Mouse (Mus musculus): ENCODE data around the gene Gsx1. TPM values are rescaled to one million over a fixed set of nuclear protein-coding genes. Genes with fewer than 3 reads are reported as not detected.

Gsx1 gene
- total and polyA plus RNA-seq, 3 experiments = not detected

DNA sequence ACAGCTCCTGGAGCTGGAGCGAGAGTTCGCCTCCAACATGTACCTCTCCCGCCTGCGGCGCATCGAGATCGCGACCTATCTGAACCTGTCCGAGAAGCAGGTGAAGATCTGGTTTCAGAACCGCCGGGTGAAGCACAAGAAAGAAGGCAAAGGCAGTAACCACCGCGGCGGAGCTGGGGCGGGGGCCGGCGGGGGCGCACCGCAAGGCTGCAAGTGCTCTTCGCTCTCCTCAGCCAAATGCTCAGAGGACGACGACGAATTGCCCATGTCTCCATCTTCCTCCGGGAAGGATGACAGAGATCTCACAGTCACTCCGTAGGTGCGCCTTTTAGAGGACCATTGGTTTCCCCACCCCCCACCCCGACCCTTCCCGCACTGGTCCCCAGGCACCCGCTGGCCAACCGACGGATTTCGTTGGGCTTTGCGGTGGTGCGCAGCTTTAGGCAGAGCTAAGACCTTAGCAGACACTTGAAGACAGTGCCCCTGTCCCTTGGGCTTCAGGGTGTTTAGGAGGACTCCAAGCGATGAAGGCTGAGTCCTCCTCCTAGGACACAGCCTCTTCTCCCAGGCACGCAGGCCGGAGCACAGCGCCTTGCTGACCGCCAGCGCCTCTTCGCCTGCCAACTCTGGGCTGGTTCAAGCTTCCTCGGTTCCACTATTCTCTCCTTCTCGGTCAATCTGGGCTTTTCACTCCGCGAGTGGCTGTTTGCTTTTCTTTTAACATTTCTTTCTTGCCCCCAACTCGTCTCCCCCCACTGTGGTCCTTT is 1.5 kb downstream of the Gsx1 start:
- peaks cover 22% of the 10 kb centered on the region for H3K27me3 ChIP-seq (replicated peaks)
- H3K4me1 ChIP-seq (ENCODE audit: control insufficient read depth in 1 of 2, insufficient read depth in 2 of 2) = peaks cover 2 to 15% of the 10 kb centered on the region in 2 experiments; a peak in 2 of 4 replicates
- no peaks in the 10 kb centered on the region for H3K36me3 ChIP-seq (replicated peaks in 1 of 2; ENCODE audit: control insufficient read depth in 1 of 2, insufficient read depth in 1 of 2, low read length in 1 of 2)
- no peak overlapping the region for H3K27ac ChIP-seq (ENCODE audit: insufficient read depth, low read depth)
- no peak for DNase-seq (ENCODE audit: extremely low read depth)
- no peak overlapping the region for H3K9ac ChIP-seq (ENCODE audit: insufficient read depth, low read depth)
- no peak overlapping the region for H3K4me2 ChIP-seq (ENCODE audit: insufficient read depth, low read depth, poor library complexity, severe bottlenecking)
- H3K79me2 ChIP-seq (replicated peaks; ENCODE audit: control insufficient read depth, extremely low read depth, insufficient read depth, poor library complexity, severe bottlenecking) = no peaks in the 10 kb centered on the region
- H3K9me3 ChIP-seq (replicated peaks; ENCODE audit: low read length) = peaks cover 35% of the 10 kb centered on the region
- TF ChIP-seq CHD1 (IDR thresholded peaks at IDR 0.05; ENCODE audit: low read depth, low read length) (no peak), ETS1 (conservative IDR thresholded peaks at IDR 0.05; ENCODE audit: low read depth, low read length) (no peak), TBP (conservative IDR thresholded peaks at IDR 0.05; ENCODE audit: low read depth, low read length) (no peak), JUN (IDR thresholded peaks at IDR 0.05; ENCODE audit: insufficient read depth, low read depth, low read length) (no peak), USF1 (IDR thresholded peaks at IDR 0.05; ENCODE audit: low read depth, low read length) (no peak), JUND (conservative IDR thresholded peaks at IDR 0.05; ENCODE audit: low read depth, low read length) (no peak), KAT2A (IDR thresholded peaks at IDR 0.05; ENCODE audit: insufficient replicate concordance, low read length) (no peak), SIN3A (IDR thresholded peaks at IDR 0.05; ENCODE audit: low read length) (no peak), RCOR1 (conservative IDR thresholded peaks at IDR 0.05; ENCODE audit: low read depth, low read length) (no peak), MAX (IDR thresholded peaks at IDR 0.05; ENCODE audit: low read length) (no peak), MAZ (IDR thresholded peaks at IDR 0.05; ENCODE audit: low read depth, low read length) (no peak), TCF12 (IDR thresholded peaks at IDR 0.05; ENCODE audit: low read depth, low read length) (no peak), NRF1 (IDR thresholded peaks at IDR 0.05; ENCODE audit: low read depth, low read length) (no peak), ZNF384 (IDR thresholded peaks at IDR 0.05; ENCODE audit: low read depth, low read length) (no peak), RAD21 (IDR thresholded peaks at IDR 0.05; ENCODE audit: low read depth, low read length) (no peak)
- in situ Hi-C loops (cut with MboI; ENCODE audit: low pct_ligation_motif_present, low pct_unique_long_range_greater_than_20kb, low sequenced_read_pairs) = no loop called here
- dilution Hi-C loops (cut with MboI; ENCODE audit: extremely low pct_ligation_motif_present, extremely low pct_unique_long_range_greater_than_20kb, low sequenced_read_pairs) = no loop called here
- no peak overlapping the region for H3K4me3 ChIP-seq (replicated peaks in 1 of 3; ENCODE audit: low read depth in 2 of 3, low read length in 2 of 3, poor library complexity in 1 of 3)

- H3K4me3 ChIP-seq (replicated peaks in 1 of 3; ENCODE audit: low read depth in 2 of 3, low read length in 2 of 3, poor library complexity in 1 of 3) = no peak overlapping the region
- H3K4me1 ChIP-seq (ENCODE audit: control insufficient read depth in 1 of 2, insufficient read depth in 2 of 2) = peaks cover 2 to 9% of the 10 kb centered on the region in 2 experiments; a peak in 2 of 4 replicates
- TF ChIP-seq E2F4 (IDR thresholded peaks at IDR 0.05; ENCODE audit: insufficient replicate concordance, low read depth, low read length) (no peak), KAT2A (IDR thresholded peaks at IDR 0.05; ENCODE audit: insufficient replicate concordance, low read length) (no peak), MAX (IDR thresholded peaks at IDR 0.05; ENCODE audit: low read length) (no peak), HCFC1 (IDR thresholded peaks at IDR 0.05; ENCODE audit: low read depth, low read length) (no peak), NRF1 (IDR thresholded peaks at IDR 0.05; ENCODE audit: low read depth, low read length) (no peak), USF2 (conservative IDR thresholded peaks at IDR 0.05; ENCODE audit: low read depth, low read length) (no peak), JUN (IDR thresholded peaks at IDR 0.05; ENCODE audit: insufficient read depth, low read depth, low read length) (no peak), GABPA (IDR thresholded peaks at IDR 0.05; ENCODE audit: insufficient replicate concordance, low read depth, low read length) (no peak), MEF2A (IDR thresholded peaks at IDR 0.05; ENCODE audit: borderline replicate concordance, low read depth, low read length) (no peak)
- DNase-seq (ENCODE audit: extremely low read depth) = no peak
- dilution Hi-C loops (cut with MboI; ENCODE audit: extremely low pct_ligation_motif_present, extremely low pct_unique_long_range_greater_than_20kb, low sequenced_read_pairs) (no loop called here), in situ Hi-C loops (cut with MboI; ENCODE audit: low pct_ligation_motif_present, low pct_unique_long_range_greater_than_20kb, low sequenced_read_pairs) (no loop called here)
- H3K79me2 ChIP-seq (replicated peaks; ENCODE audit: control insufficient read depth, extremely low read depth, insufficient read depth, poor library complexity, severe bottlenecking) = no peaks in the 10 kb centered on the region
- H3K36me3 ChIP-seq (replicated peaks in 1 of 2; ENCODE audit: control insufficient read depth in 1 of 2, insufficient read depth in 1 of 2, low read length in 1 of 2) = no peaks in the 10 kb centered on the region
- H3K27ac ChIP-seq (ENCODE audit: insufficient read depth, low read depth) = no peak overlapping the region
- H3K9ac ChIP-seq (ENCODE audit: insufficient read depth, low read depth) = no peak overlapping the region
- H3K4me2 ChIP-seq (ENCODE audit: insufficient read depth, low read depth, poor library complexity, severe bottlenecking) = no peak overlapping the region
- peaks cover 35% of the 10 kb centered on the region for H3K9me3 ChIP-seq (replicated peaks; ENCODE audit: low read length)
- H3K27me3 ChIP-seq (replicated peaks) = peaks cover 16% of the 10 kb centered on the region
Observed at GRCm38 (mm10) chr5:147190885-147191284, 2.4 kb downstream of the Gsx1 start.
